Mouse (Mus musculus): ENCODE measurements around the gene Dazap1. TPM values are rescaled to one million over a fixed set of nuclear protein-coding genes. Genes with fewer than 3 reads are reported as not detected.
"Not testable (repeated sequence)": the region's sequence is repeated elsewhere in the genome, so short reads cannot be mapped to it uniquely, and the experiment has no call there.

The Dazap1 gene
- total RNA-seq (2022) = 10 to 100 TPM; 31.8 to 38.5 (median 34.6) TPM

DNA sequence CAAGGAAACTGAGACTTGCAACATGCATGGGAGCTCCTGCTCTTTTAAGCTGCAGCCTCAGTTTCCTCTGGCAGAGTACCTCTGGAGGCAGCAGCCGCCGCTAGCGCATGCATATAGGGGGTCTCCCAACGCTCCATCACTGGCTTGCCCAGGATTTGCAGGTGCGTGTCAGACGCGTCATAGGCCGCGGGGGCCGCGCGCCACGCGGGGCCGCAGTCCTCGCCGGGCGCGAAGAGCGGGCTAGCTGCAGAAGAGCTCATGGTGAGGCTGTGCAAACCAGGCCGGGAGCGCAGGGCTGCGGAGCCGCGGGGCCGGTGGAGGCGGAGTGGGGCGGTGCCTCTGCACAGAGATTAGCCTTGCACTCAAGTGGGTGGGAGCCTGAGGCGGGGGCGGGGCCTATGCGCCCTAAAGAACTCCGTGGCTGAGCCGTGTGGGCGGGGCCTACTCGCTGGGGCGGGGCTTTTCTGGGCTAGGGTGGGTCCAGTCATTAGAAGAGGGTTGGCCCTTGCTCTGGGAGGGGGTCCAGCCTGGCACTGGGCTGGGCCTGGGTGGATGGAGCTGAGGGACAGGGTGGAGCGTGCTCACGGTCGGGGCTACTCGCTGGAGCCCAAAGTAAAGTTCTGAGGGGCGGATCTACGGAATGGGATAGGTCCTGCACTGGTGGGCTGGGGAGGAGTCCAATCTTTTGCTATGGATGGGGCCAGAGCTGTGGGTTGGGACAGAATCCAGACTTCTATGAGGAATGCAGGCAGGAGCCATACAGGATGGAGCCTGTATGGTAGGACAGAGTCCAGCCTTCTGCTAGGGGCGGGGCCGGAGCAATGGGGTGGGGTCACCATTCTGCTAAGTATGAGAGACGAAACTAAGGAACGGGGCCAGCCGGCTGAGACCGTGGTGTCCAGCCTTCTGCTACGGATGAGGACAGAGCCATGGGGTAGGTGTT is at the start of gene Dazap1, which contains the start of gene Gamt:
Gene Dazap1, plus strand, starts transcription at position 845 of the 943 bp plus-strand sequence.
Gene Gamt, minus strand, starts transcription at position 371 of the 943 bp plus-strand sequence.
- peak; percentile 97 for DNase-seq (ENCODE audit: low spot score in 2 of 2)

DNA sequence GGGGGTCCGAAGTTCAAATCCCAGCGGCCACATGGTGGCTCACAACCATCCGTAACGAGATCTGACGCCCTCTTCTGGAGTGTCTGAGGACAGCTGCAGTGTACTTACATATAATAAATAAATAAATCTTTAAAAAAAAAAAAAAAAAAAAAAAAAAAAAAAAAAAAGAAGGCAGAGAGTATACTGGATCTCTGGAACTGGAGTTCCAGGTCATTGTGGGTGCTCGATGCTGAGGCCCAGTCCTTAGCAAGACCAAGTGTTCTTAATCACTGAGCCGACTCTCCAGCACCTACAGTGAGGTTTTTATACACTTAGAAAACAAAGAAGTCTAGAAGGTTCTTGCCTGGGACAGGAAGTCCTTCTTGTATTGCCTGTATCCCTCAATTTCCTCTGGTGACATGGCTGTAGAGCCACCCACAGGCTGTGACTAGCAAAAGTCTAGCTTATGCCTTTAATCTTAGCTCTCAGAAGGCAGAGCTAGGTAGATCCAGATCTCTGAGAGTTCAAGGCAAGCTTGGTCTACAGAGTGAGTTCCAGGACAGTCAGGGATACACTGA is 49.7 kb upstream of the Dazap1 start:
- not testable (repeated sequence) for DNase-seq (ENCODE audit: low spot score in 2 of 2)

DNA sequence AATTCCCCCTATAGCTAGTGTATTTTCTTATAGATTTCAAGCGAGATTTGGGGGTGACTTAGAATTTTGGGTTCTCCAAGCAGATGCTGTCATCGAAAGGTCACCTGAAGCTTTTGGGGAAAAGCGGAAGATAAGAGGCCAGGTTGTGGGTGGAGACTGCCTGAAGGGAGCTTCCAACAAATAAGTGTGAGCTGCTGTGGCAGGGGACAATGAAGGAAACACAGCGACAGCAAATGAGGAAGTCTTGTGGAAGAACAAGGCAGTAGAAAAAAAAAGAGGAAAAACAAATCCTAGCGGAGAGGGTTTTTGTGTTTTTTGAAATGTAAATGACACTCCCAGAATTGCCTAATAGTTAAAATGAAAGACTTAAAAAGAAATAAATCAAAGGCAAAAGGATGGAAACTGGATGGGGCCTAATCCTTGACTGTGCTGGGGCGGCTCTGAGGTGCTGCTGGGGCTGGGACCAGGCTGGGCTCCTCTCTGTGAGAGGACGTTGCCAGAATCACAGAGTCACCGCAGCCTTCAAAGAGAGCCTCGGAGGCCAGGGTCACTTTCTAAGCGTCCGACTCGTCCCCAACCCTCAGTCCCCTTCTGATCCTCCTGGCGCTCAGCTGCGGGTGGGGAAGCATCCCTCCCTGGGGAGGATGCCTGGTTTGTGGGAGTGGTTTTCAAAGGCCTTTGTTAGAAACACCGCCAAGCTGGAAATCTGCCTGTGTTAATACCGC is 46.1 kb upstream of the Dazap1 start:
- DNase-seq (ENCODE audit: low spot score in 2 of 2) = no peak

- no peak for DNase-seq (ENCODE audit: low spot score in 2 of 2)
Observed at GRCm38 (mm10) chr10:80220676-80221075, 40.6 kb upstream of the Dazap1 start.

GRCm38 (mm10) chr10:80223137-80223536 is 38.1 kb upstream of the Dazap1 start:
- not testable (repeated sequence) for DNase-seq (ENCODE audit: low spot score in 2 of 2)

GRCm38 (mm10) chr10:80226071-80226415 is 35.2 kb upstream of the Dazap1 start:
- no peak for DNase-seq (ENCODE audit: low spot score in 2 of 2)

DNA sequence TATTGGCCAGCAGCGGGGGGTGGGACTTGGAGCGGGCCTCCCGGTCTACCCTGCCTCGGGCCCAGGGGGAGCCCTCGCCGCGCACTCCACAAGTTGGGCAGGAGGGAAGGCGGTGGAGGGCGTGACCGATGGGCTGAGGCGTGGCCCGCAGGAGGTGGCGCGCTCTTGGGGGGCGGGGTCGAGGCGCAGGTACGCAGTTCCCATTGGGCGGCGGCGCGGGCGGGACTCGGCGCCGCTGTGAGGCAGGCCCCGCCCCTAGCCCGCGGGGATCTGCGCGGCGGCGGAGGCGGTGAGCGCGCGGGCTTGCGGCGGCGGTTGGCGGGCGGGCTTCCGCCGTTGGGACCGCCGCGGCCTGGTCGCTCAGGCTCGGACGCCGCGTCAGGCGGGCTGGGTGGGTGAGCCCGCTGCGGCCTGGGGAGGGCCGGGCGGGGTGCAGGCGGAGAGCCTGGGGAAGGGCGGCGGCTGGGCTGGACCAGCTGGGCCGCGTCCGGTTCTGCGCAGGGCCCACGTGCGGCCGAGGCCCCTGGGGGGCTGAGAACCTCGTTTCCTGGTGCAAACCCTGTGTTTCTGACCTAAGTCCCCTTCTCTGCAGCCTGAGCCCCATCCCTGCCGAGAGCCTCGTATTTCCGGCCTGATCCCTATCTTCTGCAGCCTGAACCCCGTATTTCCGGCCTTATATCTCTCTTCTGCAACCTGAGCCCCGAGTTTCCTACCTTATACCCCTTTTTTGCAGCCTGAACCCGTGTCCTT is 34.7 kb upstream of the Dazap1 start, which contains the start of gene Mum1:
Gene Mum1, plus strand, starts transcription at position 19 of the 750 bp plus-strand sequence.
- peak; percentile 100 for DNase-seq (ENCODE audit: low spot score in 2 of 2)

- no peak for DNase-seq (ENCODE audit: low spot score in 2 of 2)
Observed at GRCm38 (mm10) chr10:80227166-80227539, 34.1 kb upstream of the Dazap1 start.

GRCm38 (mm10) chr10:80227877-80228775 is 33.2 kb upstream of the Dazap1 start:
- peak; percentile 36 to 45 for DNase-seq (ENCODE audit: low spot score in 2 of 2)

DNA sequence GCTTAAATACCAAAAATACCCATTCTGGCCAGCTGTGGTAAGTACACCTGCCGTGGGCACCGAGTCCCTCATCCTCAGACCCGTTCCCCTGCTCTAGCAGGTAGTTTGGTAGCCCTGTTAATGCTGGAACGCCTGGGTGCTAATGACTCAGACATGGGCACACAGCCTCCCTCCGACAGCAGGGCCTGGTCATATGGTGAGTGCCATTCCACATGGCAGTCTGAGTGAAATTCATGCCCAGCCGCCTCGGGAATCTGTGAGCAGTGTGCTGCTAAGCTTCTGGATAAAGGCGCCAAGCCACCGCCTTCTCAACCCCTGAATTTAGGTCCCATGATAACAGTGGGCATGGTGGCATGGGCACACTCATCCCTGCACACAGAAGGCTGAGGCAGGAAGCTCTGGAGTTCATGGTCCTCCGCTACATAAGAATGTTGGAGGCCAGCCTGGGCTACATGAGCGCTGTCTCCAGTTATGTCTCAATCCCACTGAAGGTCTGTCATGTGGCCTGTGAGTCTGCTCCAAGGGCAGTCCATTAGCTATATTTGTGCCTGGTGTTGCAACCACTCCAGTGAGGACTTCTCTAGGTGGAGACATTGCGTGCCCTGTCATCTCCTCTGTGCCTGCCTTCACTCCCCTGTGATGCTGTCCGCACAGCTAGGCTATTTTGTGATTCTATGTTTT is 25.0 kb upstream of the Dazap1 start:
- no peak for DNase-seq (ENCODE audit: low spot score in 2 of 2)

DNA sequence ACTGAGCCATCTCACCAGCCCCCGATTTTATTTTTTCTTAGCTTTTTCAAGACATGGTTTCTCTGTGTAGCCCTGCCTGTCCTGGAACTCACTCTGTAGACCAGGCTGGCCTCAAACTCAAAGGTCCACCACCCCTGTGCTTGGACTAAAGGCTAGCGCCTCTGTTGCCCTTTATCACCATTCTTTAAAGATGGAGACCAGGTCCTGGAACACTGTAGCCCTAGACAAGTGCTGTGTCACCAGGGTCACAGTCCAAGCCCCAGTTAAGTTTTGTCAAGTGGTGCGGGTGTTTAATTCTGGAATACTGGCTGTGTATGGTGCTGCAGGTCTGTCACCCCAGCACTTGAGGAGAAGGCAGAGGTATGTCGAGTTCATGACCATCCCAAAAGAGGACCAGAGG is 24.3 kb upstream of the Dazap1 start:
- DNase-seq (ENCODE audit: low spot score in 2 of 2) = no peak

DNA sequence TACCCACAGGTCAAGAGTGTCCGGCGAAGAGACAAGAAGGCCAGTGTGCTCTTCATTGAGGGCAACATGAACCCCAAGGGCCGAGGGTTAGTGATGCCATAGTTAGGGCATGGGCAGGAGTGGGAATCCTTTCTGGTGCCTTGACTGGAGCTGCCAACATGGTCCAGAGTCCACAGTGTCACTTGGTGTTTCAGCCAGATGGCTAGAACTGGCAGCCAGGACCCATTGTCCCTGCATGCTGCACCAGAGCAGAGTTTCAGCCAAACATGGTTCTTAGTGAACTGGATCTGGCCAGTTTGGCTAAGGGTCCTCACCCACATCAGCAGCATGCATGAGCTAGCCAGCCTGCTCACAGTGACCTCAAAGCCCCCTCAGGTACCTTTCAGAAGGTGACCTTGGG is 23.0 kb upstream of the Dazap1 start:
- DNase-seq (ENCODE audit: low spot score in 2 of 2) = no peak

DNA sequence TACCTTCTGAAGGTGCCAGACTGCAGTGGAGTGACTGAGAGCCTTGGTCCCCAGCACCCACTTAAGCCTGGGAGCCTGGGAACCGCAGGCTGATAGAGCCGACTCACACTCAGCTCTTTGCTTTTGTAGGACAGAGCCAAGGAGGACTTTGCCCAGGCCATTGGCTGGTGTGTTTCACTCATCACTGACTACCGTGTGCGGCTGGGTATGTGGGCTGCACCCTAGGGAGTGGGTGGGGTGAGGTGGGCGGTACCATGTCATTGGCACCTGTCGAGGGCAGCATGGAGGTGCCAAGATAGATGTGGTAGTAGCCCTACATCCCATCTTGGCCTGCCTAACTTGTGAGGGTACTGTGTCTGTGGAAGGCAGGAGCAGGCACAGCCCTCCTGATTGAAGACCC is 21.5 kb upstream of the Dazap1 start:
- no peak for DNase-seq (ENCODE audit: low spot score in 2 of 2)

- no peak for DNase-seq (ENCODE audit: low spot score in 2 of 2)
Observed at GRCm38 (mm10) chr10:80242088-80242487, 19.2 kb upstream of the Dazap1 start.

DNA sequence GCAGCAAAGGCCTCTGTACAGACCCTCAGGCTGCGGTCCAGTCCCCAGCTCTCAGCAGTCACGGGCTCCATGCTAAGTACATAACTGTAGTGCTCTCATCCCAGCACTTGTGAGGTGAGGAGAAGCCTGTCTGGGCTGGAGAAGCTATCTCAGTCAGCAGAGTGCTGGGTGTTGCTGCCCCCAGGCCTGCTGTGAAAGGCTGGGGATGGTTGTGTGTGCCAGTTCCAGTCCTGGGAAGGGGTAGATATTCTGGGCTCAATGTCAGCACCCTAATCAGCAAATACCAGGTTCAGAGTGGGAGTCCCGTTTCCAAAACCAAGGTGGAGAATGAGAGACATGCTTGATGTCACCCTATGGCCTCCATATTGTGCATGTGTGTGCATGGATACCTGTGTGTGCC is 18.7 kb upstream of the Dazap1 start:
- DNase-seq (ENCODE audit: low spot score in 2 of 2) = no peak

DNA sequence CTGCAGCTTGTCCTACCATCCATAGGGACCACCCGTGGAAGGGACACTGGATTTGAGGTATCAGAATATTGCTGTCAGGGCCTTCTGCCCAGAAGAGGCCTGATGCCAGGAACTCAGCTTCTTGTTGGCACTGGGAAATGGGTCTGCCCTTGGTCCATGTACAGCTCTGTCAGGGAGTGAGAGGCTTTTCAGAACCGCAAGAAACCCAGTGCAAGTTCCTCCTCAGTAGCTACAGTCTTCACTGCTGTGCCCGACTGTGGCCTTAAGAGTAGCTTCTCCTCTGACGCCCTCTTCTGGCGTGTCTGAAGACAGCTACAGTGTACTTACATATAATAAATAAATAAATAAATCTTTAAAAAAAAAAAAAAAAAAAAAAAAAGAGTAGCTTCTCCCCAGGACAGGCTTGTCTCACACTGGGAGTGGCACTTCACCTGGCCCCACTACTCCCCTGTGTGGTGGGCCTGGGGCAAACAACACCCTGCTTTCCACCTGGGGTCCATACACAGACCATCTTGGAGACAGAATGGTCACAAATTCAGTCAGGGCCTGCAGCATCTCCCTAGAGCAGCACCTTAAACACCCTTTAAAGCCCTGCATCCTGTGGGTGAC is 16.4 kb upstream of the Dazap1 start:
- no peak for DNase-seq (ENCODE audit: low spot score in 2 of 2)

GRCm38 (mm10) chr10:80245600-80245999 is 15.7 kb upstream of the Dazap1 start:
- peak; percentile 53 to 66 for DNase-seq (ENCODE audit: low spot score in 2 of 2)

DNA sequence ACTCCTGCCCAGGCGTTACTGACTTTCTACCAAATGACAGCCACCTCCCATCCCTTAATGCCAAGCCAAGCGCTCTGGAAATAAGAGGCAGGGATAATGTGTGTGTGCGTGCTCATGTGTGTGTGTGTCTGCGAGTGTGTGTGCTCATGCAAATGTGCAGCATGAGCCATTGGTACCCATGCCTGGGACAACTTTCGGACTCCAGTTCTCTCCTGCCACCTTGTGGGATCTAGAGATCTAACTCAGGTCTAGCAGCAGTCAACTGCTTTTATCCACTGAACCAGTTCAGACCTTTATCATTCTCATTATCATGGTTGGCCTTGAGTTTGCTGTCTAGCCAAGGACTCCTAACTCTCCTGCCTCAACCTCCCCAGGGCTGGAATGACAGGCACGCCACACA is 13.4 kb upstream of the Dazap1 start:
- DNase-seq (ENCODE audit: low spot score in 2 of 2) = no peak

GRCm38 (mm10) chr10:80248437-80248836 is 12.8 kb upstream of the Dazap1 start:
- not testable (repeated sequence) for DNase-seq (ENCODE audit: low spot score in 2 of 2)
